Mouse (Mus musculus) liver, embryonic 14.5 days (tissue): Measurements from ENCODE around the gene Ugt1a7c.

Experiments
- CTCF ChIP-seq: IDR thresholded peaks from 2 replicates; pipeline ENCODE4 v1.5.1; 2016; ENCODE audit warnings: antibody characterized with exemption, low read depth, control low read depth
- EP300 ChIP-seq: IDR thresholded peaks from 2 replicates; pipeline ENCODE4 v1.6.1; 2016; ENCODE audit warnings: antibody characterized with exemption, low read depth

- TF ChIP-seq CTCF (no peak), EP300 (no peak)
These were observed 153.8 kb downstream of the Ugt1a7c start for GRCm38 (mm10) chr1:88248658-88249057.
